Mouse (Mus musculus) kidney, adult 2 months (tissue): ENCODE results near the gene Fam168a.

ENCODE experiments used
- CTCF ChIP-seq: fragments of 200-500 bp; conservative IDR thresholded peaks from 2 replicates; pipeline ENCODE4 v1.5.1; 2011; ENCODE audit warnings: low read depth, mild to moderate bottlenecking, control low read depth, low read length, moderate library complexity, mixed read lengths; ENCODE audit not compliant: insufficient read depth, insufficient read length
- POLR2A ChIP-seq: fragments of 200-500 bp; IDR thresholded peaks from one replicate; pipeline ENCODE4 v1.6.1; 2011; ENCODE audit warnings: low read depth, low read length, control low read depth

DNA sequence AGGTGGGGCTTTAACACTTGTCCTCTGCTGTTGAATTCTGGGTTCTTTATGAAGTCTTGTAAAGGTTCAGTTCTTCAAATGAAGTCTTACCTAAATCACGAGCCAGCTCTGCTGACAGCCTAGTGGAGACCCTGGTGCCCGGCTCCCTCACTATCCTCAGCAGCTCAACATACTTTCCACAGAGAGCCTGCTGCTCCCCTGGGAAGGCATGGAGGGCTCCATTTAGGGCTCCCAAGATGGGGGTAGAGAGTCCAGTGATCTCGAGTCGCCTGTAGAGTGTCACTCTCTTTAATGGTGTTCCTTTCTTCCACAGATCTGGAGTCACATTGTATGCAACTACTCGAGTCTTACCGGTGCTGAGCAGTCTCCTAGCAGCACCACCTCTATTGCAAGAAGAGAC is 129.3 kb downstream of the Fam168a start:
- TF ChIP-seq CTCF (no peak), POLR2A (no peak)
